Mouse (Mus musculus): ENCODE data around the gene Prkg1. TPM values are rescaled to one million over a fixed set of nuclear protein-coding genes. Genes with fewer than 3 reads are reported as not detected.

Gene Prkg1
- polyA plus RNA-seq, 1 experiment from 2014 or later = 13.7 TPM

GRCm38 (mm10) chr19:31337163-31337862 is 427.5 kb downstream of the Prkg1 start:
- Histone ChIP-seq H3K36me3 (ENCODE audit: control insufficient read depth, insufficient read depth, low read length) (no peaks in the 10 kb centered on the region), H3K9ac (ENCODE audit: low read depth, low read length) (no peak overlapping the region), H3K4me1 (ENCODE audit: control insufficient read depth, insufficient read depth, low read length) (no peaks in the 10 kb centered on the region), H3K9me3 (ENCODE audit: control insufficient read depth, low read length) (no peaks in the 10 kb centered on the region), H3K27me3 (replicated peaks; ENCODE audit: control insufficient read depth, insufficient read depth, low read length) (no peaks in the 10 kb centered on the region), H3K4me2 (ENCODE audit: low read depth, low read length) (no peak overlapping the region), H3K27ac (replicated peaks; ENCODE audit: low read depth, low read length) (no peak overlapping the region), H3K4me3 (ENCODE audit: low read depth, low read length) (no peak overlapping the region)
- no peak for DNase-seq (ENCODE audit: low spot score)
- 85% methylated on average over 8 of the region's 9 CpGs for WGBS
- no peak for ATAC-seq (ENCODE audit: low read depth)

- Histone ChIP-seq H3K36me3 (ENCODE audit: control insufficient read depth, insufficient read depth, low read length) (no peaks in the 10 kb centered on the region), H3K27ac (replicated peaks; ENCODE audit: low read depth, low read length) (no peak overlapping the region), H3K9me3 (ENCODE audit: control insufficient read depth, low read length) (no peaks in the 10 kb centered on the region), H3K27me3 (replicated peaks; ENCODE audit: control insufficient read depth, insufficient read depth, low read length) (no peaks in the 10 kb centered on the region), H3K4me1 (ENCODE audit: control insufficient read depth, insufficient read depth, low read length) (no peaks in the 10 kb centered on the region), H3K4me3 (ENCODE audit: low read depth, low read length) (no peak overlapping the region), H3K4me2 (ENCODE audit: low read depth, low read length) (no peak overlapping the region), H3K9ac (ENCODE audit: low read depth, low read length) (no peak overlapping the region)
- DNase-seq (ENCODE audit: low spot score) (no peak), ATAC-seq (ENCODE audit: low read depth) (no peak)
- WGBS = 67% methylated on average over 3 of the region's 3 CpGs
These were observed 428.5 kb downstream of the Prkg1 start for GRCm38 (mm10) chr19:31336381-31336780.

GRCm38 (mm10) chr19:31329893-31330292 is 434.9 kb downstream of the Prkg1 start:
- Histone ChIP-seq H3K27me3 (replicated peaks; ENCODE audit: control insufficient read depth, insufficient read depth, low read length) (no peaks in the 10 kb centered on the region), H3K4me2 (ENCODE audit: low read depth, low read length) (no peak overlapping the region), H3K4me1 (ENCODE audit: control insufficient read depth, insufficient read depth, low read length) (no peaks in the 10 kb centered on the region), H3K27ac (replicated peaks; ENCODE audit: low read depth, low read length) (no peak overlapping the region), H3K9ac (ENCODE audit: low read depth, low read length) (no peak overlapping the region), H3K4me3 (ENCODE audit: low read depth, low read length) (no peak overlapping the region), H3K9me3 (ENCODE audit: control insufficient read depth, low read length) (no peaks in the 10 kb centered on the region), H3K36me3 (ENCODE audit: control insufficient read depth, insufficient read depth, low read length) (no peaks in the 10 kb centered on the region)
- no peak for DNase-seq (ENCODE audit: low spot score)
- ATAC-seq (ENCODE audit: low read depth) = no peak
- 61% methylated on average over 5 of the region's 5 CpGs for WGBS

GRCm38 (mm10) chr19:31304760-31305159 is 460.1 kb downstream of the Prkg1 start:
- Histone ChIP-seq H3K4me1 (ENCODE audit: control insufficient read depth, insufficient read depth, low read length) (no peaks in the 10 kb centered on the region), H3K27me3 (replicated peaks; ENCODE audit: control insufficient read depth, insufficient read depth, low read length) (no peaks in the 10 kb centered on the region), H3K4me2 (ENCODE audit: low read depth, low read length) (no peak overlapping the region), H3K27ac (replicated peaks; ENCODE audit: low read depth, low read length) (no peak overlapping the region), H3K9ac (ENCODE audit: low read depth, low read length) (no peak overlapping the region), H3K4me3 (ENCODE audit: low read depth, low read length) (no peak overlapping the region), H3K36me3 (ENCODE audit: control insufficient read depth, insufficient read depth, low read length) (no peaks in the 10 kb centered on the region), H3K9me3 (ENCODE audit: control insufficient read depth, low read length) (no peaks in the 10 kb centered on the region)
- no peak for ATAC-seq (ENCODE audit: low read depth)
- DNase-seq (ENCODE audit: low spot score) = no peak
- WGBS = 76% methylated on average over 3 of the region's 3 CpGs

GRCm38 (mm10) chr19:31291231-31291630 is 473.6 kb downstream of the Prkg1 start:
- H3K27me3 ChIP-seq (replicated peaks; ENCODE audit: control insufficient read depth, insufficient read depth, low read length) = no peaks in the 10 kb centered on the region
- no peak overlapping the region for H3K27ac ChIP-seq (replicated peaks; ENCODE audit: low read depth, low read length)
- H3K4me2 ChIP-seq (ENCODE audit: low read depth, low read length) = no peak overlapping the region
- 71% methylated on average over 2 of the region's 2 CpGs for WGBS
- no peak for ATAC-seq (ENCODE audit: low read depth)
- no peak for DNase-seq (ENCODE audit: low spot score)
- H3K9me3 ChIP-seq (ENCODE audit: control insufficient read depth, low read length) = no peaks in the 10 kb centered on the region
- no peak overlapping the region for H3K4me3 ChIP-seq (ENCODE audit: low read depth, low read length)
- H3K9ac ChIP-seq (ENCODE audit: low read depth, low read length) = no peak overlapping the region
- no peaks in the 10 kb centered on the region for H3K4me1 ChIP-seq (ENCODE audit: control insufficient read depth, insufficient read depth, low read length)
- no peaks in the 10 kb centered on the region for H3K36me3 ChIP-seq (ENCODE audit: control insufficient read depth, insufficient read depth, low read length)

GRCm38 (mm10) chr19:31284581-31284980 is 480.3 kb downstream of the Prkg1 start:
- 43% methylated on average over 3 of the region's 3 CpGs for WGBS
- H3K4me2 ChIP-seq (ENCODE audit: low read depth, low read length) = no peak overlapping the region
- no peak overlapping the region for H3K27ac ChIP-seq (replicated peaks; ENCODE audit: low read depth, low read length)
- H3K4me3 ChIP-seq (ENCODE audit: low read depth, low read length) = no peak overlapping the region
- DNase-seq (ENCODE audit: low spot score) (peak; percentile 25), ATAC-seq (ENCODE audit: low read depth) (no peak)
- no peaks in the 10 kb centered on the region for H3K4me1 ChIP-seq (ENCODE audit: control insufficient read depth, insufficient read depth, low read length)
- H3K27me3 ChIP-seq (replicated peaks; ENCODE audit: control insufficient read depth, insufficient read depth, low read length) = no peaks in the 10 kb centered on the region
- no peaks in the 10 kb centered on the region for H3K36me3 ChIP-seq (ENCODE audit: control insufficient read depth, insufficient read depth, low read length)
- H3K9me3 ChIP-seq (ENCODE audit: control insufficient read depth, low read length) = no peaks in the 10 kb centered on the region
- H3K9ac ChIP-seq (ENCODE audit: low read depth, low read length) = no peak overlapping the region

GRCm38 (mm10) chr19:31284126-31284525 is 480.7 kb downstream of the Prkg1 start:
- WGBS = 86% methylated on average over 7 of the region's 7 CpGs
- H3K4me3 ChIP-seq (ENCODE audit: low read depth, low read length) = no peak overlapping the region
- no peaks in the 10 kb centered on the region for H3K27me3 ChIP-seq (replicated peaks; ENCODE audit: control insufficient read depth, insufficient read depth, low read length)
- DNase-seq (ENCODE audit: low spot score) = no peak
- H3K36me3 ChIP-seq (ENCODE audit: control insufficient read depth, insufficient read depth, low read length) = no peaks in the 10 kb centered on the region
- H3K9me3 ChIP-seq (ENCODE audit: control insufficient read depth, low read length) = no peaks in the 10 kb centered on the region
- no peaks in the 10 kb centered on the region for H3K4me1 ChIP-seq (ENCODE audit: control insufficient read depth, insufficient read depth, low read length)
- H3K9ac ChIP-seq (ENCODE audit: low read depth, low read length) = no peak overlapping the region
- no peak overlapping the region for H3K4me2 ChIP-seq (ENCODE audit: low read depth, low read length)
- no peak overlapping the region for H3K27ac ChIP-seq (replicated peaks; ENCODE audit: low read depth, low read length)
- ATAC-seq (ENCODE audit: low read depth) = no peak

- Histone ChIP-seq H3K9ac (ENCODE audit: low read depth, low read length) (no peak overlapping the region), H3K4me1 (ENCODE audit: control insufficient read depth, insufficient read depth, low read length) (no peaks in the 10 kb centered on the region), H3K36me3 (ENCODE audit: control insufficient read depth, insufficient read depth, low read length) (no peaks in the 10 kb centered on the region), H3K9me3 (ENCODE audit: control insufficient read depth, low read length) (no peaks in the 10 kb centered on the region), H3K4me2 (ENCODE audit: low read depth, low read length) (no peak overlapping the region), H3K27me3 (replicated peaks; ENCODE audit: control insufficient read depth, insufficient read depth, low read length) (no peaks in the 10 kb centered on the region), H3K27ac (replicated peaks; ENCODE audit: low read depth, low read length) (no peak overlapping the region), H3K4me3 (ENCODE audit: low read depth, low read length) (no peak overlapping the region)
- ATAC-seq (ENCODE audit: low read depth) (no peak), DNase-seq (ENCODE audit: low spot score) (no peak)
- 69% methylated on average over 2 of the region's 2 CpGs for WGBS
These were observed 481.2 kb downstream of the Prkg1 start for GRCm38 (mm10) chr19:31283617-31284016.

GRCm38 (mm10) chr19:31279797-31280486 is 484.9 kb downstream of the Prkg1 start:
- Histone ChIP-seq H3K36me3 (ENCODE audit: control insufficient read depth, insufficient read depth, low read length) (no peaks in the 10 kb centered on the region), H3K27me3 (replicated peaks; ENCODE audit: control insufficient read depth, insufficient read depth, low read length) (no peaks in the 10 kb centered on the region), H3K9me3 (ENCODE audit: control insufficient read depth, low read length) (no peaks in the 10 kb centered on the region), H3K4me3 (ENCODE audit: low read depth, low read length) (no peak overlapping the region), H3K4me1 (ENCODE audit: control insufficient read depth, insufficient read depth, low read length) (no peaks in the 10 kb centered on the region), H3K9ac (ENCODE audit: low read depth, low read length) (no peak overlapping the region), H3K4me2 (ENCODE audit: low read depth, low read length) (no peak overlapping the region), H3K27ac (replicated peaks; ENCODE audit: low read depth, low read length) (no peak overlapping the region)
- DNase-seq (ENCODE audit: low spot score) (no peak), ATAC-seq (ENCODE audit: low read depth) (no peak)
- WGBS = 72% methylated on average over 7 of the region's 7 CpGs

Measured in embryonic facial prominence, embryonic 14.5 days (tissue).